19 mouse cellular contexts compared by ENCODE assay signal in genomic region chr16:50615569-50615968, GRCm38 (mm10). TPM values are rescaled to one million over a fixed set of nuclear protein-coding genes. Genes with fewer than 3 reads are reported as not detected.
DNase-seq lines count a peak whose midpoint lies in the region; ATAC-seq and TF ChIP-seq lines count a peak whose summit lies in the region.
"Had no signal": no experiment of that assay in that cellular context is flagged by ENCODE, and none has a peak within 500 bp of the region (broad histone marks: within the 10 kb centered on the region; RNA-seq: fewer than 3 reads in every experiment).

No protein-coding gene starts in this region.

- H3K4me1 ChIP-seq in forebrain, postnatal 0 days (ENCODE audit: insufficient read depth), result no peaks in the 10 kb centered on the region
- H3K4me1 ChIP-seq in midbrain, embryonic 13.5 days (replicated peaks), result no peaks in the 10 kb centered on the region

- no peaks in the 10 kb centered on the region for H3K36me3 ChIP-seq in forebrain, postnatal 0 days (ENCODE audit: insufficient read depth)
- no peaks in the 10 kb centered on the region for H3K36me3 ChIP-seq in midbrain, embryonic 13.5 days

- no peak overlapping the region for H3K4me3 ChIP-seq in forebrain, postnatal 0 days (ENCODE audit: low read depth, low read length)
- H3K4me3 ChIP-seq in midbrain, embryonic 13.5 days (replicated peaks), result no peak overlapping the region
- H3K4me3 ChIP-seq: left cerebral cortex, adult 2 months had no signal

- H3K4me2 ChIP-seq in forebrain, postnatal 0 days (ENCODE audit: low read depth), result no peak overlapping the region
- H3K4me2 ChIP-seq in midbrain, embryonic 13.5 days (replicated peaks), result no peak overlapping the region

- TF ChIP-seq CTCF in forebrain, postnatal 0 days (IDR thresholded peaks at IDR 0.05; ENCODE audit: low read depth), result no peak

- no peak overlapping the region for H3K9ac ChIP-seq in forebrain, postnatal 0 days
- no peak overlapping the region for H3K9ac ChIP-seq in midbrain, embryonic 13.5 days (replicated peaks)
- H3K9ac ChIP-seq: liver, embryonic 14.5 days had no signal

- H3K27me3 ChIP-seq in forebrain, postnatal 0 days (ENCODE audit: insufficient read depth, low read length), result no peaks in the 10 kb centered on the region
- peaks cover 22% of the 10 kb centered on the region for H3K27me3 ChIP-seq in midbrain, embryonic 13.5 days

- peak; percentile 50; the same call in 1 of the 2 replicates for ATAC-seq in forebrain, postnatal 0 days
- peak; percentile 58 for ATAC-seq in midbrain, embryonic 13.5 days
- ATAC-seq: CD4-positive, CD25-positive, alpha-beta regulatory T cell, adult 4 months; Patski had no signal

- peak; percentile 18 for DNase-seq in layer of hippocampus, adult 11-12 months (ENCODE audit: low spot score)
- DNase-seq in layer of hippocampus, postnatal 25 days (ENCODE audit: extremely low spot score in 1 of 2, low spot score in 1 of 2), result no peak
- DNase-seq in fibroblast of lung, adult 2 months (ENCODE audit: low read depth), result peak; percentile 25
- DNase-seq in forebrain, postnatal 0 days, result peak; percentile 41
- DNase-seq in testis, postnatal 14 days (ENCODE audit: low spot score), result no peak
- DNase-seq in thymus, postnatal 4 days, result no peak
- DNase-seq: adrenal gland, adult 8-10 months; kidney, adult 8-10 months; right cerebral cortex, postnatal 14 days; thymus, postnatal 25 days had no signal

- no peaks in the 10 kb centered on the region for H3K9me3 ChIP-seq in forebrain, postnatal 0 days (ENCODE audit: low read length)
- no peaks in the 10 kb centered on the region for H3K9me3 ChIP-seq in midbrain, embryonic 13.5 days

- no peak overlapping the region for H3K27ac ChIP-seq in forebrain, postnatal 0 days (ENCODE audit: low read depth, low read length)
- H3K27ac ChIP-seq in midbrain, embryonic 13.5 days, result no peak overlapping the region
- H3K27ac ChIP-seq: left cerebral cortex, adult 2 months; liver, embryonic 14.5 days; macrophage had no signal

- 10% methylated on average over 7 of the region's 7 CpGs for WGBS in forebrain, postnatal 0 days
- WGBS in midbrain, embryonic 13.5 days, result 30% methylated on average over 7 of the region's 7 CpGs

RNA-seq across cellular contexts. Expression of gene Ccdc54, which starts 24.6 kb away (rescaled TPM):
- not detected for total RNA-seq in layer of hippocampus, postnatal 25 days (2021)
- not detected in 2 replicates for total RNA-seq in forebrain, postnatal 0 days (2014; rRNA removed)
- not detected in 2 replicates for polyA plus RNA-seq in forebrain, postnatal 0 days (2015; fragmentation: Nextera tagmentation; extraction: Ambion mirVana)
- not detected in 2 replicates for polyA plus RNA-seq in midbrain, embryonic 13.5 days (2015; fragmentation: Nextera tagmentation; extraction: Ambion mirVana)
- total RNA-seq: adrenal gland, adult 8-10 months; gastrocnemius, postnatal 4 days; left cerebral cortex, adult 2 months had no signal
- polyA plus RNA-seq: CD4-positive, CD25-positive, alpha-beta regulatory T cell, adult 4 months; heart, postnatal 0 days; liver, embryonic 14.5 days; neural tube, embryonic 11.5 days; Patski had no signal

Comparison
In these comparisons a context has a peak if more than half of its experiments do, and no peak if none do; other contexts are left out.
1. DNase-seq: peak in layer of hippocampus, adult 11-12 months (single experiment), fibroblast of lung, adult 2 months (single experiment) and forebrain, postnatal 0 days (single experiment); none in layer of hippocampus, postnatal 25 days (0 of 2), testis, postnatal 14 days (single experiment) and thymus, postnatal 4 days (single experiment).